Mouse (Mus musculus): Measurements from ENCODE around the gene Tenm3. TPM values are rescaled to one million over a fixed set of nuclear protein-coding genes. Genes with fewer than 3 reads are reported as not detected.

Gene Tenm3
- total RNA-seq, 1 experiment from 2014 or later: not detected

GRCm38 (mm10) chr8:48673476-48673875, 170.3 kb downstream of the Tenm3 start:
- no peak for ATAC-seq (replicated peaks; ENCODE audit: low read depth, poor library complexity, severe bottlenecking)

GRCm38 (mm10) chr8:48672471-48672870, 171.3 kb downstream of the Tenm3 start:
- no peak for ATAC-seq (replicated peaks; ENCODE audit: low read depth, poor library complexity, severe bottlenecking)

- no peak for ATAC-seq (replicated peaks; ENCODE audit: low read depth, poor library complexity, severe bottlenecking)
Measured at GRCm38 (mm10) chr8:48671318-48671717, 172.4 kb downstream of the Tenm3 start.

GRCm38 (mm10) chr8:48670895-48671294, 172.9 kb downstream of the Tenm3 start:
- no peak for ATAC-seq (replicated peaks; ENCODE audit: low read depth, poor library complexity, severe bottlenecking)

- ATAC-seq (replicated peaks; ENCODE audit: low read depth, poor library complexity, severe bottlenecking): no peak
Measured at GRCm38 (mm10) chr8:48670387-48670786, 173.4 kb downstream of the Tenm3 start.

- ATAC-seq (replicated peaks; ENCODE audit: low read depth, poor library complexity, severe bottlenecking): no peak
Measured at GRCm38 (mm10) chr8:48665193-48665592, 178.6 kb downstream of the Tenm3 start.

- no peak for ATAC-seq (replicated peaks; ENCODE audit: low read depth, poor library complexity, severe bottlenecking)
Measured at GRCm38 (mm10) chr8:48659226-48659625, 184.5 kb downstream of the Tenm3 start.

GRCm38 (mm10) chr8:48655381-48656043, 188.2 kb downstream of the Tenm3 start:
- ATAC-seq (replicated peaks; ENCODE audit: low read depth, poor library complexity, severe bottlenecking): no peak

GRCm38 (mm10) chr8:48649845-48650244, 193.9 kb downstream of the Tenm3 start:
- no peak for ATAC-seq (replicated peaks; ENCODE audit: low read depth, poor library complexity, severe bottlenecking)

GRCm38 (mm10) chr8:48649415-48649814, 194.3 kb downstream of the Tenm3 start:
- no peak for ATAC-seq (replicated peaks; ENCODE audit: low read depth, poor library complexity, severe bottlenecking)

GRCm38 (mm10) chr8:48646110-48646509, 197.6 kb downstream of the Tenm3 start:
- no peak for ATAC-seq (replicated peaks; ENCODE audit: low read depth, poor library complexity, severe bottlenecking)

GRCm38 (mm10) chr8:48638129-48638528, 205.6 kb downstream of the Tenm3 start:
- ATAC-seq (replicated peaks; ENCODE audit: low read depth, poor library complexity, severe bottlenecking): no peak

GRCm38 (mm10) chr8:48636979-48637378, 206.8 kb downstream of the Tenm3 start:
- ATAC-seq (replicated peaks; ENCODE audit: low read depth, poor library complexity, severe bottlenecking): no peak

GRCm38 (mm10) chr8:48635815-48636214, 207.9 kb downstream of the Tenm3 start:
- no peak for ATAC-seq (replicated peaks; ENCODE audit: low read depth, poor library complexity, severe bottlenecking)

- ATAC-seq (replicated peaks; ENCODE audit: low read depth, poor library complexity, severe bottlenecking): no peak
Measured at GRCm38 (mm10) chr8:48633426-48633825, 210.3 kb downstream of the Tenm3 start.

- no peak for ATAC-seq (replicated peaks; ENCODE audit: low read depth, poor library complexity, severe bottlenecking)
Measured at GRCm38 (mm10) chr8:48622517-48623153, 221.1 kb downstream of the Tenm3 start.

- ATAC-seq (replicated peaks; ENCODE audit: low read depth, poor library complexity, severe bottlenecking): no peak
Measured at GRCm38 (mm10) chr8:48615088-48615487, 228.7 kb downstream of the Tenm3 start.

GRCm38 (mm10) chr8:48611934-48612512, 231.7 kb downstream of the Tenm3 start:
- ATAC-seq (replicated peaks; ENCODE audit: low read depth, poor library complexity, severe bottlenecking): no peak

GRCm38 (mm10) chr8:48611126-48611525, 232.6 kb downstream of the Tenm3 start:
- no peak for ATAC-seq (replicated peaks; ENCODE audit: low read depth, poor library complexity, severe bottlenecking)

- ATAC-seq (replicated peaks; ENCODE audit: low read depth, poor library complexity, severe bottlenecking): no peak
Measured at GRCm38 (mm10) chr8:48610316-48610715, 233.4 kb downstream of the Tenm3 start.

- no peak for ATAC-seq (replicated peaks; ENCODE audit: low read depth, poor library complexity, severe bottlenecking)
Measured at GRCm38 (mm10) chr8:48609684-48610083, 234.1 kb downstream of the Tenm3 start.
